Mouse (Mus musculus): ENCODE measurements around the gene Oxt.

- no peak for TF ChIP-seq FLI1 (IDR thresholded peaks at IDR 0.05; ENCODE audit: low read length)
- TF ChIP-seq GATA1 (IDR thresholded peaks at IDR 0.05; ENCODE audit: borderline replicate concordance, low read length) = no peak
Observed at GRCm38 (mm10) chr2:130613091-130613490, 37.1 kb downstream of the Oxt start.
